Mouse (Mus musculus): ENCODE data around the gene Stat5b.

DNA sequence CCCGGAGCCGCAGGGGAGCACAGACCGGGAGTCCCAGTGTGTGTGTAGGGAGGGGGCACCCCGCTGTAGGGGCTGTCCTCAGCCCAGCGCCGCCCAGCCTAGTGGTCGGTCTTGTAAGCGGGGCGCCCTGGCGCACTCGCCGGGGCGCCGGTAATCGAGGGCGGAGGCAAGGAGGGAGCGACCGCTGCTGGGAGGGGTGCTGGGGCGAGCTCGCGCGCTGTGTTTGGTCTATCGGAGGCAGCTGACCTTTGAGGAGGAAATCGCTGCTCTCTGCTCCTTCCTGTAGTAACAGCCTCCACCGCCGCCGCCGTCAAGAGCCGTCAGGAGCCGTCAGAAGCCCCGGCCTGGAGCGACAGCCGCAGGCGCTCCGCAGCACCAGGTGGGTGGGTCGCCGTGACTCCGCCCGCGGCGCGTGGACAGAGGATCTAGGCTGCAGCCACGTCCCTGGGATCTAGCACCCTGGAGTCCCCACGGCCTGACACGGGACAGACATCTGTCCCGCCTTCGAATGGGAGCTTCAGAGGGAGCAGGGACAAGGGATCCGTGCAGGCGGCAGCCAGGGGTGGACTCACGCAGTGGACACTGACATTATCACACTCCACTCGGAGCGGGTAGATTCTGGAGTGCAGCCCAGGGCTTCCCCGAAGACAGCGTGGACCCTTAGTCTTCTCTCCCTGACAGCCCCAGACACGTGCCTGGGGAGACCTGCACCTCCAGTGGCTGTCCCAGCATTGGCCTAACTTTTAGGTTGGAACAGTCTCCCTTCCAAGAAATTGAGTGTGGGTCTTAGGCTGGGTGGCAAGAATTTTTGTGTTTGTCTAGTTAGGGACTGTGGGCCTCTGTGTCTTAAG is 9.9 kb upstream of the Stat5b start:
- TF ChIP-seq CTCF (conservative IDR thresholded peaks at IDR 0.05; ENCODE audit: insufficient read depth, insufficient read length, low read depth, low read length) (no peak), POLR2A (IDR thresholded peaks at IDR 0.05; ENCODE audit: low read depth, low read length) (peak; percentile 35)
